Mouse (Mus musculus) cortical plate, adult 2 months (tissue): ENCODE results near the gene Nol6.

Experiments used
- CTCF ChIP-seq: fragments of 200-500 bp; IDR thresholded peaks from 2 replicates; pipeline ENCODE4 v1.5.1; 2011; ENCODE audit warnings: mild to moderate bottlenecking, control low read depth, low read length; ENCODE audit not compliant: insufficient read depth; ENCODE audit errors: extremely low read depth
- POLR2A ChIP-seq: fragments of 200-500 bp; IDR thresholded peaks from 2 replicates; pipeline ENCODE4 v1.6.1; 2011; ENCODE audit warnings: mild to moderate bottlenecking, low read length, control low read depth; ENCODE audit not compliant: insufficient read depth; ENCODE audit errors: extremely low read depth

DNA sequence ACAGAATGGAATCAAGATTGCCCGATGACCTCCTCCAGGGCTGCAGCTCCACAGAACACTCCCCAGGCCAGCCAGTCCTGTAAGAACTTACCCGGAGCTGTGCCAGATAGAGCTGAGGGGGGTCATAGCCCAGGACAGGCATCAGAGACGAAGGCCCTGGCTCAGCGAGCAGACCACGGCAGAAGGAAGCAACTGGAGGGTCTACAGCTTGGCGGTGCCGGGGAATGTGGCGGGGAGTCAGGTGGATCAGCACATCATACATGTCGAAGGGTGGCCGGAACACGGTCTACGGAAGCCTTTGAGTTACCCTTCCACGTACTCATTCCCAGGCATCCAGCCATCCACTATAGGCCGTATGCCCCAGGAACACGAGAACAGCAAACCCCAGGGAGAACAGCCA is 8.5 kb downstream of the Nol6 start:
- TF ChIP-seq CTCF = no peak
- no peak for TF ChIP-seq POLR2A
